Mouse (Mus musculus) embryonic facial prominence, embryonic 14.5 days (tissue): Measurements from ENCODE around the gene Rimklb. TPM values are rescaled to one million over a fixed set of nuclear protein-coding genes. Genes with fewer than 3 reads are reported as not detected.
A peak's percentile ranks its signal among the peaks of the same experiment; 100 is the strongest.
"Not testable (repeated sequence)": the region's sequence is repeated elsewhere in the genome, so short reads cannot be mapped to it uniquely, and the experiment has no call there.

Source experiments
- ATAC-seq: fragments of 200-750 bp; cut with Nextera tagmentation; 2 replicates; pipeline ENCODE4 v1.8.0; 2017; ENCODE audit warnings: low read depth, moderate number of reproducible peaks, moderate TSS enrichment
- DNase-seq: peaks from one replicate; pipeline ENCODE4 v3.0.0-alpha.2; 2015; ENCODE audit warnings: low spot score
- H3K27ac ChIP-seq: fragments of 300-500 bp; sonication (generic); replicated peaks from 2 replicates; pipeline ENCODE4 v1.5.1; 2014; ENCODE audit warnings: low read depth, mild to moderate bottlenecking, low read length, moderate library complexity
- H3K27me3 ChIP-seq: fragments of 300-500 bp; sonication (generic); replicated peaks from 2 replicates; pipeline ENCODE4 v1.6.1; 2014; ENCODE audit warnings: low read length; ENCODE audit not compliant: control insufficient read depth, insufficient read depth
- H3K36me3 ChIP-seq: fragments of 300-500 bp; sonication (generic); 2 replicates; pipeline ENCODE4 v1.6.1; 2014; ENCODE audit warnings: low read length, mixed read lengths; ENCODE audit not compliant: control insufficient read depth, insufficient read depth
- H3K4me1 ChIP-seq: fragments of 300-500 bp; sonication (generic); 2 replicates; pipeline ENCODE4 v1.6.1; 2014; ENCODE audit warnings: antibody characterized with exemption, low read length; ENCODE audit not compliant: control insufficient read depth, insufficient read depth
- H3K4me2 ChIP-seq: fragments of 300-500 bp; sonication (generic); 2 replicates; pipeline ENCODE4 v1.6.1; 2014; ENCODE audit warnings: low read depth, mild to moderate bottlenecking, low read length, moderate library complexity, mixed read lengths
- H3K4me3 ChIP-seq: fragments of 300-500 bp; sonication (generic); 2 replicates; pipeline ENCODE4 v1.5.1; 2014; ENCODE audit warnings: low read depth, mild to moderate bottlenecking, low read length
- H3K9ac ChIP-seq: fragments of 300-500 bp; sonication (generic); 2 replicates; pipeline ENCODE4 v1.6.1; 2014; ENCODE audit warnings: low read depth, mild to moderate bottlenecking, low read length, moderate library complexity, mixed read lengths
- H3K9me3 ChIP-seq: fragments of 300-500 bp; sonication (generic); 2 replicates; pipeline ENCODE4 v1.6.1; 2016; ENCODE audit warnings: low read length; ENCODE audit not compliant: control insufficient read depth
- WGBS: fragments of 180-500 bp; shearing (Covaris S2); extraction: QIAGEN DNeasy Blood & Tissue Kit; methylation state at CpG from one replicate; pipeline ENCODE4 v1.1.7; 2014; 5-methylcytosine and 5-hydroxymethylcytosine counted together
- polyA plus RNA-seq: library from polyadenylated mRNA; unstranded; fragments of >200 nt; fragmentation: Nextera tagmentation; extraction: Ambion mirVana; gene quantifications from 2 replicates; pipeline ENCODE4 v1.2.1, GENCODE M21; 2014

The Rimklb gene
- polyA plus RNA-seq: 10.5 and 15.9 TPM in 2 replicates

- H3K9ac ChIP-seq: no peak within 1 kb of the TSS
- H3K9me3 ChIP-seq: no peaks in the 10 kb centered on the region
- no peak within 1 kb of the TSS for H3K4me2 ChIP-seq
- 80% methylated on average over 5 of the region's 5 CpGs for WGBS
- ATAC-seq (no peak), DNase-seq (no peak)
- H3K27me3 ChIP-seq: no peaks in the 10 kb centered on the region
- no peaks in the 10 kb centered on the region for H3K36me3 ChIP-seq
- no peak within 1 kb of the TSS for H3K4me3 ChIP-seq
- no peak within 1 kb of the TSS for H3K27ac ChIP-seq
- H3K4me1 ChIP-seq: peaks cover 12% of the 10 kb centered on the region; the same call in 1 of the 2 replicates
These were observed at the start of gene Rimklb for GRCm38 (mm10) chr6:122498661-122499060. Gene Rimklb, minus strand, starts transcription at chr6:122498761.

GRCm38 (mm10) chr6:122545948-122546347 is 47.4 kb upstream of the Rimklb start:
- H3K27ac ChIP-seq: no peak overlapping the region
- no peaks in the 10 kb centered on the region for H3K36me3 ChIP-seq
- DNase-seq: no peak
- H3K4me2 ChIP-seq: no peak overlapping the region
- no peaks in the 10 kb centered on the region for H3K4me1 ChIP-seq
- H3K9me3 ChIP-seq: no peaks in the 10 kb centered on the region
- no peak for ATAC-seq
- WGBS: 72% methylated on average over 10 of the region's 10 CpGs
- no peak overlapping the region for H3K9ac ChIP-seq
- no peak overlapping the region for H3K4me3 ChIP-seq
- H3K27me3 ChIP-seq: no peaks in the 10 kb centered on the region

- Histone ChIP-seq H3K27ac (no peak overlapping the region), H3K36me3 (no peaks in the 10 kb centered on the region), H3K9me3 (no peaks in the 10 kb centered on the region), H3K27me3 (no peaks in the 10 kb centered on the region), H3K4me1 (no peaks in the 10 kb centered on the region), H3K9ac (no peak overlapping the region), H3K4me2 (no peak overlapping the region), H3K4me3 (no peak overlapping the region)
- DNase-seq (no peak), ATAC-seq (no peak)
- WGBS: 54% methylated on average over 9 of the region's 9 CpGs
These were observed 46.8 kb upstream of the Rimklb start for GRCm38 (mm10) chr6:122545289-122545882.

GRCm38 (mm10) chr6:122544672-122545071 is 46.1 kb upstream of the Rimklb start:
- H3K27ac ChIP-seq: no peak overlapping the region
- no peaks in the 10 kb centered on the region for H3K36me3 ChIP-seq
- no peaks in the 10 kb centered on the region for H3K9me3 ChIP-seq
- ATAC-seq (no peak), DNase-seq (no peak)
- H3K27me3 ChIP-seq: no peaks in the 10 kb centered on the region
- H3K4me2 ChIP-seq: no peak overlapping the region
- no peak overlapping the region for H3K4me3 ChIP-seq
- no peaks in the 10 kb centered on the region for H3K4me1 ChIP-seq
- WGBS: 100% methylated on average over 1 of the region's 1 CpGs
- no peak overlapping the region for H3K9ac ChIP-seq

GRCm38 (mm10) chr6:122543574-122543973 is 45.0 kb upstream of the Rimklb start:
- no peaks in the 10 kb centered on the region for H3K9me3 ChIP-seq
- H3K36me3 ChIP-seq: no peaks in the 10 kb centered on the region
- H3K4me3 ChIP-seq: no peak overlapping the region

GRCm38 (mm10) chr6:122542459-122542858 is 43.9 kb upstream of the Rimklb start:
- ATAC-seq, H3K9me3 ChIP-seq, H3K4me2 ChIP-seq, H3K27me3 ChIP-seq, H3K36me3 ChIP-seq, H3K27ac ChIP-seq, H3K9ac ChIP-seq, H3K4me1 ChIP-seq, DNase-seq, H3K4me3 ChIP-seq: not testable (repeated sequence)
- whole genome bisulfite sequencing: 76% methylated on average over 5 of the region's 5 CpGs

More at GRCm38 (mm10) chr6:122543574-122543973, 45.0 kb upstream of the Rimklb start:
- H3K4me1 ChIP-seq: no peaks in the 10 kb centered on the region
- H3K4me2 ChIP-seq: no peak overlapping the region
- 79% methylated on average over 5 of the region's 5 CpGs for WGBS
- H3K9ac ChIP-seq: no peak overlapping the region
- H3K27ac ChIP-seq: no peak overlapping the region
- no peaks in the 10 kb centered on the region for H3K27me3 ChIP-seq
- no peak for DNase-seq
- ATAC-seq: no peak

- no peaks in the 10 kb centered on the region for H3K36me3 ChIP-seq
- H3K4me3 ChIP-seq: no peak overlapping the region
- no peak overlapping the region for H3K27ac ChIP-seq
- no peak for DNase-seq
- no peak for ATAC-seq
- no peaks in the 10 kb centered on the region for H3K27me3 ChIP-seq
- no peaks in the 10 kb centered on the region for H3K4me1 ChIP-seq
- H3K9me3 ChIP-seq: no peaks in the 10 kb centered on the region
- H3K4me2 ChIP-seq: no peak overlapping the region
- 80% methylated on average over 9 of the region's 9 CpGs for whole genome bisulfite sequencing
- no peak overlapping the region for H3K9ac ChIP-seq
These were observed 41.0 kb upstream of the Rimklb start for GRCm38 (mm10) chr6:122539564-122539963.

GRCm38 (mm10) chr6:122534032-122534431 is 35.5 kb upstream of the Rimklb start:
- ATAC-seq (no peak), DNase-seq (no peak)
- Histone ChIP-seq H3K9me3 (no peaks in the 10 kb centered on the region), H3K9ac (no peak overlapping the region), H3K27me3 (no peaks in the 10 kb centered on the region), H3K27ac (no peak overlapping the region), H3K4me3 (no peak overlapping the region), H3K36me3 (no peaks in the 10 kb centered on the region), H3K4me1 (no peaks in the 10 kb centered on the region), H3K4me2 (no peak overlapping the region)
- 27% methylated on average over 3 of the region's 3 CpGs for WGBS

GRCm38 (mm10) chr6:122532883-122533302 is 34.3 kb upstream of the Rimklb start:
- H3K9ac ChIP-seq: peak overlapping the region; percentile 39; the same call in 1 of the 2 replicates
- H3K4me1 ChIP-seq: no peaks in the 10 kb centered on the region
- DNase-seq (peak; percentile 63), ATAC-seq (peak; percentile 75; the same call in 1 of the 2 replicates)
- H3K36me3 ChIP-seq: no peaks in the 10 kb centered on the region
- H3K27me3 ChIP-seq: no peaks in the 10 kb centered on the region
- peak overlapping the region; percentile 39; the same call in 1 of the 2 replicates for H3K4me2 ChIP-seq
- WGBS: 10% methylated on average over 4 of the region's 4 CpGs
- no peak overlapping the region for H3K4me3 ChIP-seq
- no peak overlapping the region for H3K27ac ChIP-seq
- H3K9me3 ChIP-seq: no peaks in the 10 kb centered on the region
